Mouse (Mus musculus) v-Abl transformed pro-B cells (cell line): ENCODE measurements around the gene Socs3.

Experiments used
- in situ Hi-C, 2 experiments: fragments of 400-800 bp; cut with MboI; formaldehyde crosslinking; loops; one replicate each; pipeline ENCODE4 v1.15.1; 2025; ENCODE audit not compliant: unreplicated experiment in 2 of 2

Socs3 gene

GRCm38 (mm10) chr11:117969945-117970872 is at the start of gene Socs3:
Gene Socs3, minus strand, starts transcription at chr11:117970047.
- in situ Hi-C loops: loop anchor here (5.0 to 10.0 kb wide), 6 partner anchors 52 to 275 kb away; partner anchors contain the start of genes Tha1 (in 2 of the 2) and Cyth1 (in 1 of the 2)

- in situ Hi-C loops: no loop called here
Measured at GRCm38 (mm10) chr11:118018328-118018727, 48.5 kb upstream of the Socs3 start.

DNA sequence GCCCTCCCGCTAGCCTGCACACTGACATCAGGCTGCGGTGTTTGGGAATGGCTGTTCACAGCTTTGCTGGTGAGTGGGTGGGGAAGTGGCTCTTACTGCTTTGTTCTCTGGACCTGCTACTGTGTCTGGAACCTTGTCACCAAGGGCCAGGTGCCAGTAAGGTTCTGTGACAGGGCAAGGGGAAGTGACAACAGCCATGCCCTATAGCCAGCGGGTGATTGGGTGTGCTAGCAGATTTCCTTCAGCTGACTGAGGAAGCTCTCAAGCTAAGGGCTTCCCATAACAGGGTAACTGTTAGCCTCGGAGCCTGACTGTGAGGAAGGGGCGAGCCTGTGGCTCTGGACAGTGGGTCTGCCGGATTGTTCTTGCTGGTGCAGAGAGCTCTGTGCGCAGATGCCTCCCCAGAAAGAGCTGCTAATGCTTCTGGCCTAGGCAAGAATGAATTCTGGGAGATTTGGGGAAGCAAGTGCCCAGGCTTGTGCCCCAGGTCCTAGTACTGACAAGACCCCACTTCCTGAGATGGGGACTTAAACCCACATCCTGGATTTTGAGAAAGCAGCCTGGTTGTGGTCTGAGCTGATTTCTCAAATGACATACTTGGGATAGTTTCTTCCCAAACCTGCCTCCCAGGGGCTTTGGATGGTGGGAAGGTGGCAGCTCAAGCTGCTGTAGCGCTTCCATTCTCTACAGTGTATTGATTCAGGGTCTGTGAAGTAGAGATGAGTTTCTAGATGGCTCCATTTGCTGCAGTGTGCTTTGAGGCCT is 45.7 kb upstream of the Socs3 start:
- in situ Hi-C loops: no loop called here

- in situ Hi-C loops: no loop called here
Measured at GRCm38 (mm10) chr11:118014391-118014995, 44.6 kb upstream of the Socs3 start.

GRCm38 (mm10) chr11:118013339-118013738 is 43.5 kb upstream of the Socs3 start:
- in situ Hi-C loops: no loop called here

DNA sequence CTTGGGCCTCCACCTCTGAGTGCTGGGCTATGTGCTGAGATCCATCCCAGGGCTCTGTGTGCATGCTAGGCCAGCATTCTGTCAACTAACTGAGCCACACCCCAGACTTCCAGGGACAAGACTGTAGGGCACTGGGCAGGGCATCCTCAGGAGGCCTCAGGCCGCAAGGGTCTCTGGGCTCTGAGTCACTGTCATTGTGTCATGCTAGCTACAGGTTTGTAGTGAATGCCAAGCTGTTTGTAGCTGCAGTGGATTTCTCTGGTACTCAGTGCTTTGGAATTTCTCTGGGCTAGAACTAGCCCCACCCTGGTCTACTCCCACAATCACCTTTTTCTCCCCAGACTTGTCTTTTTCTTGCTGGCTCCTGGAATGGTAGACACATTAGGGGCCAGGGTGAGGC is 42.7 kb upstream of the Socs3 start:
- in situ Hi-C loops: no loop called here

DNA sequence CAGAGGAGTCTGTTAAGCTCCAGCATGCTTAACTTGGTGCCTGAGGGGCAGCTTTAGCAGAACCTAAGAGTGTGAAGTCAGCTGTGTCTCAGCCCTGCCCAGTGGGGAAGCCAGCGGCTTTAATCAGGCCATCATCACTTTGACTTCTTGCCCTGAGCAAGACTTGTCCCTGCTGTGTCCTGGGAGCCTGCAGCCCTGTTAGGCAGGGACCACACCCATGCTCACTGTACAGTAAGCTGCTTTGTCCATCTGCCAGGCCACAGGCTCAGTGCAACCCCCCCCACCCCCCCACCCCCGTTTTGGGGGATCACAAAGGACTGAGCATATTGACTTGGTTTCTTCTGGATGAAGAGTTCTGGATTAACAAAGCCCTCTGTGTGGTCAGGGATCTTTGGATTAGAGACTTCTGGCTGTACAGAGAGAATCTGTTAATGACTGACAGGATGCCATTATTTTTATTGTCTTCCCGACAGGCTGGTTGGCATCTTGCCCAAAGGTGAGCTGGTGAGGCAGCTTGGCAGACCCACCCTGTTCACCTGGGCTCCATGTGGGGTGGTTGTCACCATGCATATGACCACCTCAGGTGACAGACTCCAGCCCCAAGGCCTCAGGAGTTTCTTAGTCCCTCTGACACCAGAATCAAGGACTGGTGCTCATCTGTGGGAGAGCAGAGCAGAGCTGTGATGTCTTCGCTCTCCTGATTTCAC is 40.2 kb upstream of the Socs3 start:
- in situ Hi-C loops: no loop called here

DNA sequence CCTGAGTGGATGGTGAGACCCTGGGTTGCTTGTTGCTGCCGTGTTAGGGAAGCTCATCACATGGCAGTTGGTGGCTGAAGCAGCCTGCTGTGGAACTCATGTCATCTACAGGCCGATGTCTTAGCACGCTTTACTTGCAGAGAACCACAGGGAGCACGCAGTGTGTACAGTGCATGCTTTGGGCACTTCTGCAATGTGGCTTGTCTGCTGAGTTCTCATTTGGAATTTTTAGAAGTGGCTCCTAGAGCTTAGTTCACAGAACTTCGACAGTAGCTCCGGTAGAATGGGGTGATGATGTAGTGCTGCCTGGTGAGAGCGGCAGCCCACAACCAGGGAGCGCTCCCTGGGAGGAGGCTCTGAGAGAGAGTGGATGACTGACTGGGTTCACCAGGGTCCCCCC is 39.0 kb upstream of the Socs3 start:
- in situ Hi-C loops: no loop called here

DNA sequence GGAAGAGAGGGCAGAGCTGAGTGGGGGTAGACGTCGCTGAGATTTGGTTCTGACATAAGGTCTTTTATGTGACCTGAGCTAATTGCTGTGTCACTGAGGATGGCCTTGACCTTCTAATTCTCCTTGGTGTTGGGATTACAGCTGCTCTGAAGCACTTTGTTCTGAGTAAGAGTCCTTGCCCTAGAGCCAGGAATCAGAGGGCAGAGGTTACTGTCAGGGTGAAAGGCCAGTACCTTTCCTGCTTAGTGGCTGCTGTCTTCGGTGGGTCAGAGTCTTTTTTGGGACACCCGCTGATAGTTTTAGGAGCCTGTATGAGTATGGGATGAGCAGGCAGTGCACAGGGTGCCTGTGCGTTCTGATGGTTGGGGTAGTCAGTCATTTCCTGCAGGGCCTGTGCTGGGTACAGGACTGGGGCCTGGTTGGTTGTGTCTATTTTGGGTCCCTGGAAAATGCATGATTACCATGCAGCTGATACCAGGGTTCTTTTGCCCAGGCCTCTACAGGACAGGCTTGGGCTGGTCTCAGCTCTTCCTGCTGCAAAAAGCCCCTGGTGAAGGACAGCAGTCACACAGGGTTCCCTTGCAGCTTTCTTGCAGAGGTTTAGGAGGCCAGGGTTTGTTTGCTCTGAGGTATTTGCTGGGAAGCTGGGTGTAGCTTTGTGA is 38.4 kb upstream of the Socs3 start:
- in situ Hi-C loops: no loop called here

DNA sequence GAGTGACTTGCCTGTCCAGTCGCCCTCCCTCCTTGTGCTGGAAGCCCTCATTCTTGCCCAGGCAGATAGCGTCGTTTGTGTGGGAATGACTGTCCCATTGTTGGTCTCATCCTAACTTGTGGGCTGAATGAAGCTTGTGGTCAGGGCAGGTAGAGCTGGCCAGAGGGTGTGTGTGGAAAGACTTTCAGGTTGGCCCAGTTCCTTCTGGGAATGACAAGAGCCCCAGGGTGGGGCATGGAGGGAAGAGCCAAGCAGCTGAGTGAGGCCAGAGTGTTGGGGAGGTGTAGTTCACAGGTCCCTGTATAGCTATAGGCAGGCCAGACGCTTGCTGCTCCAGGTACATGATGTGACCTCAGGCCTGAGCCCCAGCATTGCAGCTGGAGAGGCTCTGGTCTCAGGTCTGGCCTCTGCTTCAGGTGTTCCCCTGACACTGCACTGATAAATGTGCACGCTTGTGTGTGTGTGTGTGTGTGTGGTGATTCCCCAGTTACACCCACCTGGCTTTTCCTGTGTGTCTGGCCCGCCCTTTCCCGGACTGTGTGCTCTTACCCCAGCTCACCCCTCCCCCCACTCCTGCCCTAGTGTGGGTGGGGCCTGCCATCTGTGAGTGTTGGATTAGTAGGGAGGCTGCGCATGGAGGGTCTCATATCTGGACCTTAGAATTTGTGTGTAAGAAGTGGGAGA is 37.8 kb upstream of the Socs3 start:
- in situ Hi-C loops: no loop called here

DNA sequence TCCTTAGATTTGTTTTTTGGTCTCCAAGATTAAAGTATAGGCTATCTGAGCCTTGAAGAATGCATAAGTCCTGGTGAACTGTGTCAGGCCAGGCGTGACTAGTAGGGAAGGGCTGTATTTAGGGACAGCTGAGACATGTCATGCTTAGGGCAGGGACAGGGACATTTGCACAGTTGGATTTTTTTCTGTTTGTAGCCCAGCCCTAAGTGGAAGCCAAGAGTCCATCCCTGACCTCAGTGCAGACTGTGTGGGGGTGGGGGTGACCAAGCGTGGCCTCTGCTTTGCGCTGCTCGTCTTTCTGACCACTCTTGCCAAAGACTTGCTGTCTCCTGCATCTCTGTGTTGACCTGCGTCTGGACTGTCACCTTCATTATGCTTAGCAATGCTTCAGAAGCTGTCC is 34.4 kb upstream of the Socs3 start:
- in situ Hi-C loops: no loop called here

GRCm38 (mm10) chr11:118003718-118004117 is 33.9 kb upstream of the Socs3 start:
- in situ Hi-C loops: no loop called here

DNA sequence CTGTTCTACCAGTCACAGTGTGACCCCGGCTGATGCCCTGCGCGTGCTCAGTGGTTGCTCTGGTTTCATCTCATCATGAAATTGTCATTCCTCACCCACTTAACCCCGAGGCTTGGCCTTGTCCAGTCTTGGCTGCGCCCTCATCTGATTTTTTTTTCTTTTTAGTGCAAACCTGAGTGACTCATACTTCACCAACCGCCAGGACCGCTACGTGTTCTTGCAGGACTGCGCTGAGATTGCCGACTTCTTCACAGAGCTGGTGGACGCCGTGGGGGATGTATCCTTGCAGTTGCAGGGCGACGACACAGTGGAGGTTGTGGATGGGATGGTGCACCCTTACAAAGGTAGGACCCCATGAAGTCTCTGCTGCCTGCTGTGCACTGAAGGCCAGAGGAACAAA is 33.3 kb upstream of the Socs3 start:
- in situ Hi-C loops: no loop called here

- in situ Hi-C loops: no loop called here
Measured at GRCm38 (mm10) chr11:118000565-118001215, 30.8 kb upstream of the Socs3 start.

DNA sequence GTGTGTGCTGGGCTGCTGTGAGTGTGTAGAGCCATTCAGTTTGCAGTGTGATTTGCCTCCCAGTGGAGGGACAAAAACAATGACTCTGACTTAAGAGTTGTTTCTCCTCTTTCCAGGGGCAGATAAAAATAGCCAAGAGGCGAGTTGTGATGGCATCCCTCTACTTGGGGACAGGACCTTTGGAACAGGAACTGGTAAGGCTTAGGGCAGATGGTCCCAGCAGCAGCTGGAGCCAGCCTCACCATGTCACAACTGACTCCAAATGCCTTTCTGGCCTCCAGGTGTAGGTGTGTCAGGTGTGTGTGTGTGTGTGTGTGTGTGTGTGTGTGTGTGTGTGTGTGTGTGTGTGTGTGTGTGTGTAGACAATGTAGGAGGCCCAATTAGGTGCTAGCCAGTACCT is 30.2 kb upstream of the Socs3 start:
- in situ Hi-C loops: no loop called here

DNA sequence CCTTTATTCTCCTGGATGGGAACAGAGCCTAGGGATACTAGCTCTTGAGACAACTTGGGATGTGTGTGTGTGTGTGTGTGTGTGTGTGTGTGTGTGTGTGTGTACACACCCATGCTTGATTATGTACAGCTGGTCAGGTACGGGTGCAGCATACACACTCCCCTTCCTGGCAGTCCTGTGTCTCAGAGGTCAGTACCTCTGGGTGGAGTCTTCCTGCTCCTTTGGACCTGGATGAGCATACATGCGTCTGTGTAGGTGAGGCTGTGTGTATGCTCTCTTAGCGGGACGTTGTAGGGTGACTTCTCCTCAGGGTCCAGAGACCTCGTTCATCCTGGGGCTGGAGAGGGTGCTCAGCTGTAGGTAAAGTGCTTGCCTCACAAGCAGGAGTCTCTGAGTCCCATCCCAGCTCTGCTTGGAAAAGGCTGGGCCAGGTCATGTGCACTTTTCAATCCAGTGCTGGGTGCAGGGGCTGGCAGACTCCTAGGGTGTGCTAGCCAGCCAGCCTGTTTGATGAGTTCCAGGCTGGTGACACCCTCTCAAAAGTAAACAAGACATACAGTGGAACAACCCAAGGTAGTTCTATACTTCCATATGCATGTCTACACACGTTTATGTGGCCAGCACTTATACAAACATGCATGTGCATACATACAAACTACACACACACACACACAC is 29.6 kb upstream of the Socs3 start:
- in situ Hi-C loops: no loop called here

DNA sequence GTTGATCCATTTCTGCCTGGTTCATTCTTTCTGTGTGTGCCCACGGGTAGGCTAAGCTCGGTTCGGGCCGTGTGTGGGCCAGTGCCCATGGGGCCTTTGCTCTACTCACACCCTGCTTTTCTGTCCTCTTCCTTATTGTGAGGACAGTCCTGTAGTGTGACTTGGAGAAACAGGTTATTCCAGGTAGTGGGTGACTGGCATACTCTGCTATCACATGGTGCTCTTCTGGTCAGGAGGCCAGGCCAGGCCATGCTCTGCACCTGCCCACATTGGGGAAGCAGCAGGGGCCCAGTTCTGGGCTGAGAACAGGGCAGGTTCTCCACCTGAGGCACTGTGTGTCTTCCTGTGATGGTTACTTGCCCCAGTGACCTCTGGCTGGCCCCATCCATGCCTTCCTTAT is 28.5 kb upstream of the Socs3 start:
- in situ Hi-C loops: no loop called here

DNA sequence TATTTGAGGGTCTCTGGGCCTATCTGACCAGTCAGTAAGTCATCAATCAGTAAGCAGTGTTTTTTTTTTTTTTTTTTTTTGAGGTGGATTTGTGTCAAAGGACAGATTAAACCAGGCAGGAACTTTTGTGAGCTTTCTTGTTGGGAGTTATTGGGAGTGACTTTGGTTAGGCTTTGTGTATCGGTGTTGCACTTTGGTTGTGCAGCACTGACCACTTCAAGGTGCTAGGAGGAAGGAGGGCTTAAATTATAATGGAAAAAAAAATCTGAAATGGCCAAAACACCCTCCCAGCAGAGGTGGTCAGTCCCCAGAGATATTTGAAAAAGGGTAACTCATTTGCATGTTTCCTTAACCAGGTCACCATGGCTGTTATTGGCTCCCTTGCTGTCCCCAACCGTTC is 27.2 kb upstream of the Socs3 start:
- in situ Hi-C loops: no loop called here

DNA sequence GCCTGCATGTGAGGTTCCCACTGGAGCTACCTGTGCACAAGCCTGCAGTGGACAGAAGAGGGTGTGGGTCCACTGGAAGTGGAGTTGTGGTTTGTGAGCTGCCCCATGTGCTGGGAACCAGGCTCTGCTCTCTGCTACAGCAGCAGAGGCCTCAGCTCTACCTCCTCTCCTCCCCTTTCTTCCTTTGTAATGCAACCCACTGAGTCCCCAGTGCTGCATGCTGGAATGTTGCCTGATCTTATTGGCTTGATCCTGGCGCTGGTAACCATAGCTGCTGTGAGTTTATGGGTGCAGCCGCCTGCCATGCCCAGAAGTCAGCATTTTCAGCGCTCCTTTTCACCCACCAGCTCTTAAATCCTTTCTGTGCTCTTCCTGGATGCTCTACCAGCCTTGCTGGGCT is 26.2 kb upstream of the Socs3 start:
- in situ Hi-C loops: no loop called here
